Mouse (Mus musculus): Measurements from ENCODE around the gene Xndc1. TPM values are rescaled to one million over a fixed set of nuclear protein-coding genes. Genes with fewer than 3 reads are reported as not detected.

The Xndc1 gene
- total RNA-seq, 1 experiment, result 32.2 TPM

- Histone ChIP-seq H3K27ac (ENCODE audit: insufficient read depth, low read depth, low read length, poor library complexity, severe bottlenecking) (no peak overlapping the region; the same call in 1 of the 2 replicates), H3K9me3 (ENCODE audit: control insufficient read depth, insufficient read depth, low read depth, low read length) (no peaks in the 10 kb centered on the region), H3K9ac (ENCODE audit: insufficient read depth, low read depth, low read length, poor library complexity, severe bottlenecking) (no peak overlapping the region), H3K36me3 (ENCODE audit: control insufficient read depth, insufficient read depth, low read length, poor library complexity, severe bottlenecking) (peaks cover 47% of the 10 kb centered on the region), H3K4me3 (ENCODE audit: insufficient read depth in 1 of 2, low read depth in 1 of 2, low read length in 2 of 2, poor library complexity in 1 of 2, severe bottlenecking in 1 of 2) (no peak overlapping the region), H3K4me1 (ENCODE audit: control insufficient read depth in 2 of 2, insufficient read depth in 2 of 2, low read length in 2 of 2, poor library complexity in 1 of 2) (peaks cover 0 to 3% of the 10 kb centered on the region in 2 experiments; a peak in 1 of 4 replicates)
- DNase-seq (ENCODE audit: low read depth, low spot score), result no peak
- TF ChIP-seq CHD2 (IDR thresholded peaks at IDR 0.05; ENCODE audit: low read depth, low read length), result no peak
- no peak for TF ChIP-seq ZNF384 (IDR thresholded peaks at IDR 0.05; ENCODE audit: low read depth, low read length)
- TF ChIP-seq ZC3H11A (IDR thresholded peaks at IDR 0.05; ENCODE audit: borderline replicate concordance, low read depth, low read length), result no peak
- no peak for TF ChIP-seq MAFK (IDR thresholded peaks at IDR 0.05; ENCODE audit: insufficient read depth, low read depth, low read length)
- TF ChIP-seq HCFC1 (IDR thresholded peaks at IDR 0.05; ENCODE audit: borderline replicate concordance, insufficient read depth, low read length), result no peak
- in situ Hi-C loops (cut with MboI; ENCODE audit: low sequenced_read_pairs in 2 of 2, unreplicated experiment in 2 of 2), result loop anchor here in 1 of 2 experiments (10.0 kb wide), 1 partner anchor 334 kb away; no protein-coding TSS in a partner anchor
These were observed 55.0 kb downstream of the Xndc1 start for GRCm38 (mm10) chr7:102120326-102120725.

- Histone ChIP-seq H3K36me3 (ENCODE audit: control insufficient read depth, insufficient read depth, low read length, poor library complexity, severe bottlenecking) (peaks cover 35% of the 10 kb centered on the region), H3K4me1 (ENCODE audit: control insufficient read depth in 2 of 2, insufficient read depth in 2 of 2, low read length in 2 of 2, poor library complexity in 1 of 2) (peaks cover 0 to 2% of the 10 kb centered on the region in 2 experiments; a peak in 1 of 4 replicates), H3K27ac (ENCODE audit: insufficient read depth, low read depth, low read length, poor library complexity, severe bottlenecking) (no peak overlapping the region; the same call in 1 of the 2 replicates), H3K4me3 (ENCODE audit: insufficient read depth in 1 of 2, low read depth in 1 of 2, low read length in 2 of 2, poor library complexity in 1 of 2, severe bottlenecking in 1 of 2) (no peak overlapping the region), H3K9ac (ENCODE audit: insufficient read depth, low read depth, low read length, poor library complexity, severe bottlenecking) (no peak overlapping the region), H3K9me3 (ENCODE audit: control insufficient read depth, insufficient read depth, low read depth, low read length) (no peaks in the 10 kb centered on the region)
- DNase-seq (ENCODE audit: low read depth, low spot score), result no peak
- TF ChIP-seq MAFK (IDR thresholded peaks at IDR 0.05; ENCODE audit: insufficient read depth, low read depth, low read length), result no peak
- TF ChIP-seq ZC3H11A (IDR thresholded peaks at IDR 0.05; ENCODE audit: borderline replicate concordance, low read depth, low read length), result no peak
- TF ChIP-seq ZNF384 (IDR thresholded peaks at IDR 0.05; ENCODE audit: low read depth, low read length), result no peak
- TF ChIP-seq CHD2 (IDR thresholded peaks at IDR 0.05; ENCODE audit: low read depth, low read length), result no peak
- no peak for TF ChIP-seq HCFC1 (IDR thresholded peaks at IDR 0.05; ENCODE audit: borderline replicate concordance, insufficient read depth, low read length)
- in situ Hi-C loops (cut with MboI; ENCODE audit: low sequenced_read_pairs in 2 of 2, unreplicated experiment in 2 of 2), result loop anchor here in 1 of 2 experiments (25.0 kb wide), 1 partner anchor 330 kb away; no protein-coding TSS in a partner anchor
These were observed 67.1 kb downstream of the Xndc1 start for GRCm38 (mm10) chr7:102132395-102132794.

Other genes starting within 250 kb of the Xndc1 start
- gene Phox2a, start 247.2 kb upstream of the Xndc1 start, total RNA-seq (2012; rRNA removed), result 1.1 and 1.3 TPM in 2 replicates
- 57.1 and 71.4 TPM in 2 replicates for gene Inppl1, start 227.3 kb upstream of the Xndc1 start, total RNA-seq (2012; rRNA removed)
- 4.2 and 4.3 TPM in 2 replicates for gene Folr2, start 208.3 kb upstream of the Xndc1 start, total RNA-seq (2012; rRNA removed)
- 105 and 123 TPM in 2 replicates for gene Anapc15, start 201.8 kb upstream of the Xndc1 start, total RNA-seq (2012; rRNA removed)
- 536 and 562 TPM in 2 replicates for gene Folr1, start 194.7 kb upstream of the Xndc1 start, total RNA-seq (2012; rRNA removed)
- 90.8 and 106 TPM in 2 replicates for gene Lamtor1, start 159.6 kb upstream of the Xndc1 start, total RNA-seq (2012; rRNA removed)
- gene Tomt, start 159.2 kb upstream of the Xndc1 start, total RNA-seq (2012; rRNA removed), result 1.9 and 3.0 TPM in 2 replicates
- gene Lrrc51, start 131.6 kb upstream of the Xndc1 start, total RNA-seq (2012; rRNA removed), result 2.6 TPM in 2 replicates
- 91.0 and 95.6 TPM in 2 replicates for gene Numa1, start 131.4 kb upstream of the Xndc1 start, total RNA-seq (2012; rRNA removed)
- 11.0 and 15.0 TPM in 2 replicates for gene Il18bp, start 46.8 kb upstream of the Xndc1 start, total RNA-seq (2012; rRNA removed)
- 45.7 and 60.8 TPM in 2 replicates for gene Rnf121, start within 50 bp of the Xndc1 start, total RNA-seq (2012; rRNA removed)
- gene Xntrpc, start 202 bp downstream of the Xndc1 start, total RNA-seq (2012; rRNA removed), result 0.76 and 1.1 TPM in 2 replicates
- 0.36 and 1.3 TPM in 2 replicates for gene Trpc2, start 17.6 kb downstream of the Xndc1 start, total RNA-seq (2012; rRNA removed)
- gene Art1, start 36.2 kb downstream of the Xndc1 start, total RNA-seq (2012; rRNA removed), result 0.45 and 0.90 TPM in 2 replicates
- gene Art5, start 44.0 kb downstream of the Xndc1 start, total RNA-seq (2012; rRNA removed), result 2.6 and 3.2 TPM in 2 replicates
- gene Chrna10, start 51.3 kb downstream of the Xndc1 start, total RNA-seq (2012; rRNA removed), result 0.27 and 0.42 TPM in 2 replicates
- gene Nup98, start 144.7 kb downstream of the Xndc1 start, total RNA-seq (2012; rRNA removed), result 50.5 and 59.4 TPM in 2 replicates
- 24.0 and 30.1 TPM in 2 replicates for gene Pgap2, start 144.7 kb downstream of the Xndc1 start, total RNA-seq (2012; rRNA removed)
- gene Rhog, start 190.5 kb downstream of the Xndc1 start, total RNA-seq (2012; rRNA removed), result 3.8 and 4.3 TPM in 2 replicates
- 22.4 and 31.3 TPM in 2 replicates for gene Stim1, start 202.3 kb downstream of the Xndc1 start, total RNA-seq (2012; rRNA removed)

Data from ES-E14 (cell line).